Mouse (Mus musculus): ENCODE measurements around the gene Ppp1r37. TPM values are rescaled to one million over a fixed set of nuclear protein-coding genes. Genes with fewer than 3 reads are reported as not detected.
A peak's percentile ranks its signal among the peaks of the same experiment; 100 is the strongest.
"Not testable (repeated sequence)": the region's sequence is repeated elsewhere in the genome, so short reads cannot be mapped to it uniquely, and the experiment has no call there.

Ppp1r37 gene
- polyA plus RNA-seq, 1 experiment: 137 TPM

DNA sequence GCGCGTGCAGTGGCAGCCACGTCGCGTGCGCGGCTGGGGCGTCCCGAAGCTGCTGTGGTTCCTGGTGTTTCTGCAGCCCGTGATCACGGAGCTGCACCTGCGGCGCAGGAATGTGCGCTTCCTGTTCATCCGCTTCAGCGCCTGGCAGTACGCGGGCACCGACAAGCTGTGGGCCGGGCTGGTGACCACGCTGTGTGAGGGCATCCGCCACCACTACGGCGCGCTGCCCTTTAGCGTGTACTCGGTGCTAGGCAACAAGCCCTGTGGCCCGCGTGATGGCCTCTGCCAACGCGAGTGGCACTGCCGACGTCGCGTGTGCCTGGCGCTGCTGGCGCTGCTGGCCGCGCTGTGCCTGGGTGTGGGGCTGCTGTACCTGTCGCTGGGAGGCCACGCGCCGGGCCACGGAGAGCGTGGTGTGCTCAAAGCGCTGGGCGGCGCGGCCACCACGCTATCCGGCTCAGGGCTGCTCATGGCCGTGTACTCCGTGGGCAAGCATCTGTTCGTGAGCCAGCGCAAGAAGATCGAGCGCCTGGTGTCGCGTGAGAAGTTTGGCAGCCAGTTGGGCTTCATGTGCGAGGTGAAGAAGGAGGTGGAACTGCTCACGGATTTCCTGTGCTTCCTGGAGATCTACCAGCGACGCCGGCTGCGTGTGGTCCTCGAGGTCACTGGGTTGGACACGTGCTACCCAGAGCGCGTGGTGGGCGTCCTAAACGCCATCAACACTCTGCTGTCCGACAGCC, 39.7 kb downstream of the Ppp1r37 start:
- peaks cover 9% of the 10 kb centered on the region; the same call in 1 of the 2 replicates for H3K27me3 ChIP-seq (ENCODE audit: control insufficient read depth, insufficient read depth, low read length)
- peak overlapping the region; percentile 36; the same call in 1 of the 2 replicates for H3K4me3 ChIP-seq (ENCODE audit: control insufficient read depth, insufficient read depth, low read length)
- H3K27ac ChIP-seq (ENCODE audit: control insufficient read depth, insufficient read depth, low read length): no peak overlapping the region
- WGBS: 3% methylated on average over 72 of the region's 72 CpGs
- TF ChIP-seq CTCF (IDR thresholded peaks at IDR 0.05; ENCODE audit: borderline replicate concordance, control insufficient read depth, extremely low read depth, insufficient read depth, low read length, poor library complexity): no peak
- no peak for DNase-seq
- H3K4me1 ChIP-seq (replicated peaks; ENCODE audit: control insufficient read depth, insufficient read depth, low read length): peaks cover 11% of the 10 kb centered on the region
- no peaks in the 10 kb centered on the region for H3K36me3 ChIP-seq (ENCODE audit: control insufficient read depth, insufficient read depth, low read length)

GRCm38 (mm10) chr7:19520032-19520431, 42.8 kb downstream of the Ppp1r37 start:
- DNase-seq: no peak
- Histone ChIP-seq H3K27me3 (ENCODE audit: control insufficient read depth, insufficient read depth, low read length) (peaks cover 9% of the 10 kb centered on the region; the same call in 1 of the 2 replicates), H3K36me3 (ENCODE audit: control insufficient read depth, insufficient read depth, low read length) (no peaks in the 10 kb centered on the region), H3K27ac (ENCODE audit: control insufficient read depth, insufficient read depth, low read length) (no peak overlapping the region), H3K4me3 (ENCODE audit: control insufficient read depth, insufficient read depth, low read length) (no peak overlapping the region), H3K4me1 (replicated peaks; ENCODE audit: control insufficient read depth, insufficient read depth, low read length) (peaks cover 11% of the 10 kb centered on the region)
- WGBS: 26% methylated on average over 23 of the region's 23 CpGs
- TF ChIP-seq POLR2A (IDR thresholded peaks at IDR 0.05; ENCODE audit: control insufficient read depth, extremely low read depth, insufficient read depth, low read length, poor library complexity) (no peak), CTCF (IDR thresholded peaks at IDR 0.05; ENCODE audit: borderline replicate concordance, control insufficient read depth, extremely low read depth, insufficient read depth, low read length, poor library complexity) (no peak)

- Histone ChIP-seq H3K27me3 (ENCODE audit: control insufficient read depth, insufficient read depth, low read length) (peaks cover 9% of the 10 kb centered on the region; the same call in 1 of the 2 replicates), H3K27ac (ENCODE audit: control insufficient read depth, insufficient read depth, low read length) (no peak within 1 kb of the TSS), H3K36me3 (ENCODE audit: control insufficient read depth, insufficient read depth, low read length) (no peaks in the 10 kb centered on the region), H3K4me1 (replicated peaks; ENCODE audit: control insufficient read depth, insufficient read depth, low read length) (0 out of 2 replicates have a peak, but pooled peaks cover under 1% of the 10 kb centered on the region), H3K4me3 (ENCODE audit: control insufficient read depth, insufficient read depth, low read length) (no peak within 1 kb of the TSS)
- TF ChIP-seq POLR2A (IDR thresholded peaks at IDR 0.05; ENCODE audit: control insufficient read depth, extremely low read depth, insufficient read depth, low read length, poor library complexity) (no peak), CTCF (IDR thresholded peaks at IDR 0.05; ENCODE audit: borderline replicate concordance, control insufficient read depth, extremely low read depth, insufficient read depth, low read length, poor library complexity) (no peak)
- no peak for DNase-seq
- 5% methylated on average over 21 of the region's 29 CpGs for WGBS
Observed at GRCm38 (mm10) chr7:19517652-19518365, 45.1 kb downstream of the Ppp1r37 start, which contains the start of gene Nkpd1. Nkpd1 (plus strand) TSS chr7:19517838.

DNA sequence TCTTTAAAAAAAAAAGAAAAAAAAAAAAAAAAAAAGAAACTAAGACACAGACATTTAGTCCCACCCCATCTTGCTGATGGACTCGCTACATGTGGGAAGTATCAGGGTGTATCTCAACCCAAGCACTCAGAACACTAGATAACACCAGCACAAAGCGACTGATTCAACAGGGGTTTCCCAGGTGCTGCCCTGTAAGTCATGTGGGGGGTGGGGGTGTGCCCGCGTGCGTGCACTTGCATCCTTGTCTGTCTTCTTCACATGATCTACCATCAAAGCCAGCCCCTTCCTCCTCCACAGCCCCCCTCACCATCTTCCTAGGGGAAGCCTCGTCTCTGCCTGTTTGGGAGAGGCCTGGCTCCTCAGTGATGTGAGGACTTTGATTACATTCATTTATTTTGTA, 50.5 kb downstream of the Ppp1r37 start:
- WGBS: 86% methylated on average over 6 of the region's 6 CpGs
- DNase-seq: no peak
- TF ChIP-seq POLR2A (IDR thresholded peaks at IDR 0.05; ENCODE audit: control insufficient read depth, extremely low read depth, insufficient read depth, low read length, poor library complexity) (no peak), CTCF (IDR thresholded peaks at IDR 0.05; ENCODE audit: borderline replicate concordance, control insufficient read depth, extremely low read depth, insufficient read depth, low read length, poor library complexity) (no peak)
- H3K27me3 ChIP-seq (ENCODE audit: control insufficient read depth, insufficient read depth, low read length): no peaks in the 10 kb centered on the region
- H3K36me3 ChIP-seq (ENCODE audit: control insufficient read depth, insufficient read depth, low read length): no peaks in the 10 kb centered on the region
- H3K4me3 ChIP-seq (ENCODE audit: control insufficient read depth, insufficient read depth, low read length): no peak overlapping the region
- H3K27ac ChIP-seq (ENCODE audit: control insufficient read depth, insufficient read depth, low read length): no peak overlapping the region
- H3K4me1 ChIP-seq (replicated peaks; ENCODE audit: control insufficient read depth, insufficient read depth, low read length): peaks cover 14% of the 10 kb centered on the region

DNA sequence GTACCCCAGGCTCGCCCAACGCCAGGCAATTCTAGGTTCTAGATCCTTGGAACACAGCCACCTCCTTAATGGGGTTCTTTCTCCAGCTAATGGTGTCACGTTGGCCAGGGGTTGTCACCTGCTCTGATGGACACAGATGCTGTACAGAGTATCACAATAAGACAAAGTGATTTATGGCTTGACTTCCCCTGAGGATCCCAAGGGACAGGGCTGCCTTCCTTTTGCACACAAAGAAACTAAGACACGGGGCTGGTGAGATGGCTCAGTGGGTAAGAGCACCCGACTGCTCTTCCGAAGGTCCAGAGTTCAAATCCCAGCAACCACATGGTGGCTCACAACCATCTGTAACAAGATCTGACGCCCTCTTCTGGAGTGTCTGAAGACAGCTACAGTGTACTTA, 50.9 kb downstream of the Ppp1r37 start:
- H3K4me1 ChIP-seq (replicated peaks; ENCODE audit: control insufficient read depth, insufficient read depth, low read length): peaks cover 17% of the 10 kb centered on the region
- not testable (repeated sequence) for H3K36me3 ChIP-seq (ENCODE audit: control insufficient read depth, insufficient read depth, low read length)

GRCm38 (mm10) chr7:19509786-19510185, 53.1 kb downstream of the Ppp1r37 start:
- H3K4me1 ChIP-seq (replicated peaks; ENCODE audit: control insufficient read depth, insufficient read depth, low read length): peaks cover 20% of the 10 kb centered on the region
- H3K27me3 ChIP-seq (ENCODE audit: control insufficient read depth, insufficient read depth, low read length): no peaks in the 10 kb centered on the region
- DNase-seq: no peak
- H3K27ac ChIP-seq (ENCODE audit: control insufficient read depth, insufficient read depth, low read length): no peak overlapping the region
- 93% methylated on average over 7 of the region's 7 CpGs for WGBS
- no peak overlapping the region for H3K4me3 ChIP-seq (ENCODE audit: control insufficient read depth, insufficient read depth, low read length)
- no peaks in the 10 kb centered on the region for H3K36me3 ChIP-seq (ENCODE audit: control insufficient read depth, insufficient read depth, low read length)
- TF ChIP-seq CTCF (IDR thresholded peaks at IDR 0.05; ENCODE audit: borderline replicate concordance, control insufficient read depth, extremely low read depth, insufficient read depth, low read length, poor library complexity) (no peak), POLR2A (IDR thresholded peaks at IDR 0.05; ENCODE audit: control insufficient read depth, extremely low read depth, insufficient read depth, low read length, poor library complexity) (no peak)

More for the DNA sequence above, 50.9 kb downstream of the Ppp1r37 start:
- H3K27ac ChIP-seq (ENCODE audit: control insufficient read depth, insufficient read depth, low read length); H3K27me3 ChIP-seq (ENCODE audit: control insufficient read depth, insufficient read depth, low read length); DNase-seq; H3K4me3 ChIP-seq (ENCODE audit: control insufficient read depth, insufficient read depth, low read length): not testable (repeated sequence)
- WGBS: 87% methylated on average over 7 of the region's 7 CpGs
